Mouse (Mus musculus): ENCODE data around the gene Lrrc1.

- TF ChIP-seq CTCF (IDR thresholded peaks at IDR 0.05) (no peak), EP300 (IDR thresholded peaks at IDR 0.05) (no peak)
Measured at GRCm38 (mm10) chr9:77485915-77486314, 58.8 kb downstream of the Lrrc1 start.

Data from lung, postnatal 0 days (tissue).